Mouse (Mus musculus) MN1 (cell line): Measurements from ENCODE around the gene Zfand3.

Experiments used
- DNase-seq: peaks from one replicate; pipeline ENCODE4 v3.0.0-alpha.2; 2016; ENCODE audit warnings: low spot score

Gene Zfand3

GRCm38 (mm10) chr17:29998566-29999295 is 5.8 kb upstream of the Zfand3 start:
- DNase-seq = no peak

- no peak for DNase-seq
These were observed 540 bp downstream of the Zfand3 start for GRCm38 (mm10) chr17:30005103-30005443.

GRCm38 (mm10) chr17:30005451-30005941 is 963 bp downstream of the Zfand3 start:
- peak; percentile 43 for DNase-seq

- no peak for DNase-seq
These were observed 2.3 kb downstream of the Zfand3 start for GRCm38 (mm10) chr17:30006877-30007276.

- no peak for DNase-seq
These were observed 3.4 kb downstream of the Zfand3 start for GRCm38 (mm10) chr17:30007883-30008282.

GRCm38 (mm10) chr17:30008392-30008791 is 3.9 kb downstream of the Zfand3 start:
- peak; percentile 23 for DNase-seq

- no peak for DNase-seq
These were observed 10.1 kb downstream of the Zfand3 start for GRCm38 (mm10) chr17:30014660-30015059.

- no peak for DNase-seq
These were observed 14.5 kb downstream of the Zfand3 start for GRCm38 (mm10) chr17:30018927-30019610.

- no peak for DNase-seq
These were observed 15.4 kb downstream of the Zfand3 start for GRCm38 (mm10) chr17:30019942-30020341.

- peak; percentile 74 for DNase-seq
These were observed 20.1 kb downstream of the Zfand3 start for GRCm38 (mm10) chr17:30024651-30025050.

- no peak for DNase-seq
These were observed 22.1 kb downstream of the Zfand3 start for GRCm38 (mm10) chr17:30026617-30027016.

- peak; percentile 55 for DNase-seq
These were observed 23.0 kb downstream of the Zfand3 start for GRCm38 (mm10) chr17:30027343-30028029.

GRCm38 (mm10) chr17:30029633-30030226 is 25.2 kb downstream of the Zfand3 start:
- DNase-seq = no peak

- DNase-seq = no peak
These were observed 28.3 kb downstream of the Zfand3 start for GRCm38 (mm10) chr17:30032796-30033195.

GRCm38 (mm10) chr17:30033991-30034390 is 29.5 kb downstream of the Zfand3 start:
- no peak for DNase-seq

- no peak for DNase-seq
These were observed 30.9 kb downstream of the Zfand3 start for GRCm38 (mm10) chr17:30035216-30036005.

- no peak for DNase-seq
These were observed 38.8 kb downstream of the Zfand3 start for GRCm38 (mm10) chr17:30043163-30043822.

- no peak for DNase-seq
These were observed 40.6 kb downstream of the Zfand3 start for GRCm38 (mm10) chr17:30045181-30045580.

GRCm38 (mm10) chr17:30046654-30047053 is 42.1 kb downstream of the Zfand3 start:
- DNase-seq = no peak

GRCm38 (mm10) chr17:30051523-30052346 is 47.2 kb downstream of the Zfand3 start:
- DNase-seq = no peak
